13 mouse cellular contexts compared by ENCODE assay signal in genomic region chr6:48740501-48741169, GRCm38 (mm10). TPM values are rescaled to one million over a fixed set of nuclear protein-coding genes. Genes with fewer than 3 reads are reported as not detected.
DNase-seq lines count a peak whose midpoint lies in the region; ATAC-seq and TF ChIP-seq lines count a peak whose summit lies in the region.
"Had no signal": no experiment of that assay in that cellular context is flagged by ENCODE, and none has a peak within 500 bp of the region (broad histone marks: within the 10 kb centered on the region; RNA-seq: fewer than 3 reads in every experiment).

No protein-coding gene starts in this region.

- ATAC-seq in heart, embryonic 13.5 days (ENCODE audit: extremely low read depth, insufficient number of reproducible peaks, low FRiP score, low TSS enrichment) = no peak
- no peak for ATAC-seq in lung, embryonic 16.5 days (ENCODE audit: low read depth)
- no peak for ATAC-seq in activated CD4-positive, CD25-positive, alpha-beta regulatory T cell, adult 4 months
- no peak for ATAC-seq in hindbrain, postnatal 0 days

- peak overlapping the region; percentile 43 for H3K4me3 ChIP-seq in heart, embryonic 13.5 days
- H3K4me3 ChIP-seq in lung, embryonic 16.5 days (ENCODE audit: low read length) = peak overlapping the region; percentile 38; the same call in 1 of the 2 replicates
- no peak overlapping the region for H3K4me3 ChIP-seq in hindbrain, postnatal 0 days (ENCODE audit: low read length)
- H3K4me3 ChIP-seq: erythroblast, embryonic 14.5 days; hindbrain, embryonic 12.5 days had no signal

- no peak for TF ChIP-seq CTCF in hindbrain, postnatal 0 days (IDR thresholded peaks at IDR 0.05; ENCODE audit: low read depth)

- peak overlapping the region; percentile 78 for H3K27ac ChIP-seq in heart, embryonic 13.5 days (replicated peaks)
- H3K27ac ChIP-seq in lung, embryonic 16.5 days (ENCODE audit: low read length) = peak overlapping the region; percentile 17
- H3K27ac ChIP-seq in hindbrain, postnatal 0 days = no peak overlapping the region
- H3K27ac ChIP-seq: hindbrain, embryonic 12.5 days had no signal

- H3K9ac ChIP-seq in heart, embryonic 13.5 days = peak overlapping the region; percentile 61
- H3K9ac ChIP-seq in lung, embryonic 16.5 days (ENCODE audit: low read length) = peak overlapping the region; percentile 34; the same call in 1 of the 2 replicates
- no peak overlapping the region for H3K9ac ChIP-seq in hindbrain, postnatal 0 days (replicated peaks; ENCODE audit: low read length)
- H3K9ac ChIP-seq: hindbrain, embryonic 12.5 days had no signal

- H3K4me1 ChIP-seq in heart, embryonic 13.5 days = peaks cover 27% of the 10 kb centered on the region
- H3K4me1 ChIP-seq in lung, embryonic 16.5 days (replicated peaks; ENCODE audit: control insufficient read depth, insufficient read depth, low read length) = peaks cover 18% of the 10 kb centered on the region
- H3K4me1 ChIP-seq in hindbrain, postnatal 0 days (ENCODE audit: insufficient read depth, low read length) = peaks cover 5% of the 10 kb centered on the region; the same call in 1 of the 2 replicates

- H3K4me2 ChIP-seq in heart, embryonic 13.5 days = peak overlapping the region; percentile 79
- H3K4me2 ChIP-seq in lung, embryonic 16.5 days (ENCODE audit: low read depth, low read length) = peak overlapping the region; percentile 76
- no peak overlapping the region for H3K4me2 ChIP-seq in hindbrain, postnatal 0 days (ENCODE audit: low read depth, low read length)
- H3K4me2 ChIP-seq: hindbrain, embryonic 12.5 days had no signal

- no peak for DNase-seq in heart, postnatal 10 days
- DNase-seq in lung, postnatal 36 days = no peak
- DNase-seq in induced T-regulatory cell, adult 2 months (ENCODE audit: low read depth) = peak; percentile 80
- peak; percentile 69 for DNase-seq in naive thymus-derived CD4-positive, alpha-beta T cell, adult 2 months (ENCODE audit: low read depth)
- no peak for DNase-seq in hindbrain, postnatal 0 days (ENCODE audit: low spot score)
- DNase-seq: adrenal gland, postnatal 25 days; cerebellum, adult 11-12 months had no signal

- no peaks in the 10 kb centered on the region for H3K9me3 ChIP-seq in heart, embryonic 13.5 days
- no peaks in the 10 kb centered on the region for H3K9me3 ChIP-seq in lung, embryonic 16.5 days (ENCODE audit: control insufficient read depth, low read length)
- H3K9me3 ChIP-seq in hindbrain, postnatal 0 days (ENCODE audit: low read length) = no peaks in the 10 kb centered on the region
- H3K9me3 ChIP-seq: hindbrain, embryonic 12.5 days had no signal

- H3K36me3 ChIP-seq in heart, embryonic 13.5 days = peaks cover 3% of the 10 kb centered on the region; the same call in 1 of the 2 replicates
- no peaks in the 10 kb centered on the region for H3K36me3 ChIP-seq in lung, embryonic 16.5 days (ENCODE audit: control insufficient read depth, insufficient read depth, low read length)
- H3K36me3 ChIP-seq in hindbrain, postnatal 0 days (ENCODE audit: insufficient read depth, low read length) = no peaks in the 10 kb centered on the region
- H3K36me3 ChIP-seq: hindbrain, embryonic 12.5 days had no signal

- WGBS in heart, embryonic 13.5 days = 62% methylated on average over 3 of the region's 3 CpGs
- WGBS in lung, embryonic 16.5 days = 62% methylated on average over 3 of the region's 3 CpGs
- 75% methylated on average over 3 of the region's 3 CpGs for WGBS in hindbrain, postnatal 0 days

- peaks cover 50% of the 10 kb centered on the region for H3K27me3 ChIP-seq in heart, embryonic 13.5 days (replicated peaks)
- peaks cover 18% of the 10 kb centered on the region for H3K27me3 ChIP-seq in lung, embryonic 16.5 days (ENCODE audit: control insufficient read depth, insufficient read depth, low read depth, low read length)
- no peaks in the 10 kb centered on the region for H3K27me3 ChIP-seq in hindbrain, postnatal 0 days (ENCODE audit: insufficient read depth, low read length)

- intact Hi-C loops in heart, postnatal 10 days (cut with DNase I) = no loop called here

RNA-seq across cellular contexts. Expression of gene Gimap1, which starts 1.8 kb away (rescaled TPM):
- polyA plus RNA-seq in heart, embryonic 13.5 days (2015; fragmentation: Nextera tagmentation; extraction: Ambion mirVana) = 24.2 and 27.5 TPM in 2 replicates
- 10 to 100 TPM; 19.1 to 20.3 TPM for total RNA-seq in heart, postnatal 10 days (2021)
- 46.7 and 51.1 TPM in 2 replicates for polyA plus RNA-seq in lung, embryonic 16.5 days (2015; fragmentation: Nextera tagmentation; extraction: Ambion mirVana)
- 100 to 1,000 TPM; 321 to 429 TPM for polyA plus RNA-seq in activated CD4-positive, CD25-positive, alpha-beta regulatory T cell, adult 4 months (2017; shearing (Covaris generic))
- total RNA-seq in hindbrain, postnatal 0 days (2014; rRNA removed) = 4.1 and 4.5 TPM in 2 replicates
- polyA plus RNA-seq in hindbrain, postnatal 0 days (2015; fragmentation: Nextera tagmentation; extraction: Ambion mirVana) = 2.8 and 3.7 TPM in 2 replicates

RNA-seq across cellular contexts. Expression of gene Gimap5, which starts 5.4 kb away (rescaled TPM):
- 7.2 and 8.2 TPM in 2 replicates for polyA plus RNA-seq in heart, embryonic 13.5 days (2015; fragmentation: Nextera tagmentation; extraction: Ambion mirVana)
- total RNA-seq in heart, postnatal 10 days (2021) = 10 to 100 TPM; 10.1 to 13.3 TPM
- polyA plus RNA-seq in lung, embryonic 16.5 days (2015; fragmentation: Nextera tagmentation; extraction: Ambion mirVana) = 22.3 and 22.4 TPM in 2 replicates
- polyA plus RNA-seq in activated CD4-positive, CD25-positive, alpha-beta regulatory T cell, adult 4 months (2017; shearing (Covaris generic)) = 100 to 1,000 TPM; 198 to 220 TPM
- 0.68 and 5.1 TPM in 2 replicates for total RNA-seq in hindbrain, postnatal 0 days (2014; rRNA removed)
- 1.9 and 2.4 TPM in 2 replicates for polyA plus RNA-seq in hindbrain, postnatal 0 days (2015; fragmentation: Nextera tagmentation; extraction: Ambion mirVana)

RNA-seq across cellular contexts. Expression of gene Gimap7, which starts 22.2 kb away (rescaled TPM):
- not detected in 2 replicates for polyA plus RNA-seq in heart, embryonic 13.5 days (2015; fragmentation: Nextera tagmentation; extraction: Ambion mirVana)
- total RNA-seq in heart, postnatal 10 days (2021) = not detected
- not detected in 2 replicates for polyA plus RNA-seq in lung, embryonic 16.5 days (2015; fragmentation: Nextera tagmentation; extraction: Ambion mirVana)
- polyA plus RNA-seq in activated CD4-positive, CD25-positive, alpha-beta regulatory T cell, adult 4 months (2017; shearing (Covaris generic)) = 100 to 1,000 TPM; 444 to 529 TPM
- not detected in 2 replicates for total RNA-seq in hindbrain, postnatal 0 days (2014; rRNA removed)
- not detected in 2 replicates for polyA plus RNA-seq in hindbrain, postnatal 0 days (2015; fragmentation: Nextera tagmentation; extraction: Ambion mirVana)
- total RNA-seq: layer of hippocampus, adult 18-20 months had no signal
- polyA plus RNA-seq: erythroblast, embryonic 14.5 days; hindbrain, embryonic 12.5 days had no signal

RNA-seq across cellular contexts. Expression of gene Gm28053, which starts 22.2 kb away (rescaled TPM):
- polyA plus RNA-seq in heart, embryonic 13.5 days (2015; fragmentation: Nextera tagmentation; extraction: Ambion mirVana) = 3.7 and 5.0 TPM in 2 replicates
- 1 to 10 TPM; 5.0 to 6.6 TPM for total RNA-seq in heart, postnatal 10 days (2021)
- 3.6 and 4.6 TPM in 2 replicates for polyA plus RNA-seq in lung, embryonic 16.5 days (2015; fragmentation: Nextera tagmentation; extraction: Ambion mirVana)
- 10 to 100 TPM; 42.8 to 45.0 TPM for polyA plus RNA-seq in activated CD4-positive, CD25-positive, alpha-beta regulatory T cell, adult 4 months (2017; shearing (Covaris generic))
- total RNA-seq in hindbrain, postnatal 0 days (2014; rRNA removed) = not detected in 2 replicates
- polyA plus RNA-seq in hindbrain, postnatal 0 days (2015; fragmentation: Nextera tagmentation; extraction: Ambion mirVana) = not detected in 2 replicates
- polyA plus RNA-seq: erythroblast, embryonic 14.5 days had no signal

RNA-seq across cellular contexts. Expression of gene Gimap3, which starts 30.0 kb away (rescaled TPM):
- 0.06 TPM in 1 of 2 replicates, not detected in the other for polyA plus RNA-seq in heart, embryonic 13.5 days (2015; fragmentation: Nextera tagmentation; extraction: Ambion mirVana)
- under 1 TPM; 0.45 to 0.72 TPM for total RNA-seq in heart, postnatal 10 days (2021)
- 0.08 and 0.10 TPM in 2 replicates for polyA plus RNA-seq in lung, embryonic 16.5 days (2015; fragmentation: Nextera tagmentation; extraction: Ambion mirVana)
- 1,000 to 10,000 TPM; 1,102 to 1,198 TPM for polyA plus RNA-seq in activated CD4-positive, CD25-positive, alpha-beta regulatory T cell, adult 4 months (2017; shearing (Covaris generic))
- not detected in 2 replicates for total RNA-seq in hindbrain, postnatal 0 days (2014; rRNA removed)
- not detected in 2 replicates for polyA plus RNA-seq in hindbrain, postnatal 0 days (2015; fragmentation: Nextera tagmentation; extraction: Ambion mirVana)
- total RNA-seq: layer of hippocampus, adult 18-20 months had no signal
- polyA plus RNA-seq: hindbrain, embryonic 12.5 days had no signal

Comparison
In these comparisons a context has a peak if more than half of its experiments do, and no peak if none do; other contexts are left out.
1. DNase-seq: peak in induced T-regulatory cell, adult 2 months (single experiment) and naive thymus-derived CD4-positive, alpha-beta T cell, adult 2 months (single experiment); none in heart, postnatal 10 days (0 of 2), lung, postnatal 36 days (single experiment) and hindbrain, postnatal 0 days (single experiment).
2. RNA of gene Gimap7, which starts 22.2 kb away (polyA plus RNA-seq): 444 to 529 TPM in activated CD4-positive, CD25-positive, alpha-beta regulatory T cell, adult 4 months; not detected in lung, embryonic 16.5 days, not detected in heart, embryonic 13.5 days and not detected in hindbrain, postnatal 0 days; every median in the first group is over 100 times any median in the second.